Mouse (Mus musculus): ENCODE measurements around the gene Arhgef10l.
"Not testable (repeated sequence)": the region's sequence is repeated elsewhere in the genome, so short reads cannot be mapped to it uniquely, and the experiment has no call there.

The Arhgef10l gene

DNA sequence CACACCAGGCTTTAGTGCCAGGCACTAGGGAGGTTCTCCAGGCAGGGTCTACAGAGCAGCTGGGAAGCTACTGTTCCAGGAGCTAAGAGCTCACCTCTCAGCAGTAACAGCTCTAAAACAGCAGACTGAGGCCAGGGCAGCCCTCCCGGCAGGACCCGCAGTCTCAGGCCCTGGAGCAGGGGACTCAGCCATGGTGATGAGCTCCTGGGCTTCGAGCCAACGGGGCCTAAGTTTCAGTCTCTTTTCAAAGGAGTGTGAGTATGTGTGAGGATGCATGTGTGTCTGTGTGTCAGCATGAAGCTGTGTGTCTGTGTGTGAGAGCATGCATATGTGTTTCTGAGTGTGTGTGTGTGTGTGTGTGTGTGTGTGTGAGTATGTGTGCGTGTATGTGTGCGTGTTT is 60.6 kb downstream of the Arhgef10l start:
- DNase-seq = no peak

DNA sequence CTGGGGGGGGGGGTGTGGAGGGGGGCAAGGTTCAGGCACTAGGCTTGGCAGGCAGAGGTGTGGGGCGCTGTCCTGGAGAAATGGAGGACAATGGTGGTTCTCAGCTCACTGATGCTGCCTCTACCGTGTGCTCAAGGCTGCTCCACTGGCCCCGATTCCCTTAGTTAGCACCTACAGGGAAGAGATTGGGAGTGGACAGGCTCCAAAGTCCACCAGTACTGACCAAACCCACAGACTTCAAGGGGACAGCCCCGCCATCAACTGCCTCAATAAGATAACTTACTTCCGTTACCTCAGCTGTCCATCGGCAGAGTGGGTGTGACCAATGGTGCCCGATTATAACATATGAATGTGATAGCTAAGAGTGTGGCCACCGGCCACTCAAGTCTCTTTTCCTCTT is 61.3 kb downstream of the Arhgef10l start:
- no peak for DNase-seq

DNA sequence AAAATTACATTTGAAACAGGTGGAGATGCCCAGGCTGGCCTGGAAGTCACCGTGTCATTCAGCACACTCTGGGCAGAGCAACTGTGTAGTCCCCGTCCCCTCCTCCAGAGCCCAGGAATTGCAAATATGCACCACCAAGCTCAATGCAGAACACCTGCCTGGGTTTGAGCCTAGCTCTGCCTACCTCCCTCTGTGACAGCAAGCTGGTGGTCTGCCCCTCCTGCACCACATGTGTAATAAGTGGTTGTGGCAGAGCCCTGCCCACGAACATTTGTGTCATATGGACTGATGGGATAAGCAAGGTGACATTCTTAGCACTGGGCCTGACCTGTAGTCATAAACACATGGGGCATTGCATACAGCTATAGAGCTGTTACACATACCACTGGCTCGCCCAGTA is 63.8 kb downstream of the Arhgef10l start:
- peak; percentile 31 to 59 for DNase-seq

DNA sequence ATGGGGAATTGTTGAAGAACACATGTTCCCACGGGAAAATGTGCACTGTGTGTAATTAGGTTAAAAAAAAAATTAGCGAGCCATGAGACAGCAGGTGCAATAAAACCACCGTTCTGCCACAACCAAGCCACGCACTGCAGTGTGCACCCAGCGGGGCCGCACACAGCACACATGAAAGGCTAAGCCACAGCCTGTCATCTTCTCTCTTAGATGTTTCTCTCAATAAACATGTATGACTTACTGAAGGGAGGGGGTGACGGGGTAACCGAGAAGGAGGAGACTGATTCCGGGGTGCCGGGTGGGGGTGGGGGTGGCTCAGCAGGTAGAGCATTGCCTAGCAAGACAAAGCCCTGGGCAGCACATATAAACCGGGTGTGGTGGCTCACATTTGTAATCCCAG is 64.7 kb downstream of the Arhgef10l start:
- peak; percentile 67 to 80 for DNase-seq

DNA sequence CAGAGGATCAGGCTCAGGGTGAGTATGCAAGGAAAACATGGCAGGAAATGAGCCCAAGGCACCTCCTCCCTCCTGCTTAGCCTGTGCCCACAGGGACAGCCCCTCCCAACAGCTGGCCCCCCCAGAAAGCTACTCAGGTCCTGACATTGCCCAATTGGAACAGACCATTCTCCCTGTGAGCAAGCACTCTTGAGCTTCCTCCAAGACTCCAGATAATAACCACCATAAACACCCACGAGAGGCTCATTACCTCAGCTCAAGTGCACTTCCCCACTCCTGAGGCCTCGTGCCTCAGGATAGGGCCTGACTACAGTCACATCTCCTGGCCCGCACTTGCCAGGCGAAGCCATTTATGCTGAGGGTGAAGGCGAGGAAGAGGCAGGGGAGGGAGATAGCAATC is 67.0 kb downstream of the Arhgef10l start:
- no peak for DNase-seq

DNA sequence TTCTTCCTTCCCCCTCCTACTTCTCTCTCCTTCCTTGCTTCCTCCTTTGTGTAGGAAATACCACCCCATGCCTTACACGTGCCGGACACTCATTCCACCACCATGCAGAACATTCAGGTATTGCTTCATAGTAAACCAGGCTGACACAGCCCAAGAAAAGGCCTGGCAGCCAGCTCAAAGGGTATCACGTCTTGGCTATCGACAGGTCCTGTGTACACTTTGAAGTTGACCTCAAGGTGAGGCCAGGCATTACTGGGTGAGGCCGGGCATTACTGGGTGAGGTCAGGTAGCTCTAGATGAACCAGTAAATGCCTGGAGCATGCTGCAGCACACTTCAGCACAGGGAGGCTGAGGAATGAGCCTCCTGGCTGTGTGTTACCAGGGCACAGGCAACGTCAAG is 67.9 kb downstream of the Arhgef10l start:
- no peak for DNase-seq

DNA sequence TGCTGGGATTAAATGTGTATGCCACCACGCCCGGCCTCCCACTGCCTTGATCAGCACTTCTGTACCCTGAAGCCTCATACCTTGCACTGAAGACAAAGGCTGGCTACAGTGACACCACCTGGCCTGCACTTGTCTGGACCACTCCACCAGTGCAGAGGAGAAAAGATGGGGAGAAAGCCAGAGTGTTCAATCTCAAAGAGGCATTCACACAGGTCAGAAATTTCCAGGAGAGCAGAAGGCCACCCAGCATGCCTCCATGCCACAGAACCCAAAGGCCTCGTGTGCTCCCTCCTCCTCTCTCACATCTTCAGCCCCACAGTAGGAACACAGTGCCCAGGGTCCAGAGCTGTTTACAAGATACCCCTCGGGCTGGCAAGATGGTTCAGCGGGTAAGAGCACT is 68.4 kb downstream of the Arhgef10l start:
- DNase-seq = no peak

DNA sequence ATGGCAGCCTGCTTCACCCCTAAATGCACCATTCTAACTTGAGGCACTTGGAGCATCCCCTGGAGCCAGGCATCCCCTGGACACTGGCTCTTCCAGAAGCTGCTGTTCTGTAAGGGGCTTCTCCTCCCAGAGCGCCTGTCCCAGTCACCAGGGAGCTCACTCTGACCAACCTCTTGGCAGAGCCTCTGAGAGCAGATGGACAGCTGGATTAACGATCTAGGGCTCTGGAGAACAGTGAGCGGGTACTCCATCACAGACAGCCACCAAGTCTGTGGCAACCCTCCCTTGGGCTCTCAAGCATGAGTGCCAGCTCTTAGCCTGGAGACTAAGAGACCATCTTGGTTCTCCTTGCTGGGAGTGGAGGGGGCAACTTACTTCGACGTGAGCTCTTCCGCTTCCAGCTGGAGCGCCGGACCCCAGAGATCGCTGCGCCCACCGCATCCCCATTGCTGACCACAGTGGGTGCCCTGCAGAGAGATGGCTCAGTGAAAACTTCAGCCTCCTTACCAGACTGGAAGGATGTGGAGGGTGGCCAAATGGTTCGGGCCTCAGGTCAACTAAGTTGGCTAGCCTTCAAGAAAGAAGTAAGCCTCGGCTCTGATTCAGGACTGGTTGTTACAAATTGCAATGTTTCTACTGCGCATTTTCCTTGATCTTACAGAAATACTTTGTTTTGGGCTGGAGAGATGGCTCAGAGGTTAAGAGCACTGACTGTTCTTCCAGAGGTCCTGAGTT is 71.9 kb downstream of the Arhgef10l start:
- no peak for DNase-seq

DNA sequence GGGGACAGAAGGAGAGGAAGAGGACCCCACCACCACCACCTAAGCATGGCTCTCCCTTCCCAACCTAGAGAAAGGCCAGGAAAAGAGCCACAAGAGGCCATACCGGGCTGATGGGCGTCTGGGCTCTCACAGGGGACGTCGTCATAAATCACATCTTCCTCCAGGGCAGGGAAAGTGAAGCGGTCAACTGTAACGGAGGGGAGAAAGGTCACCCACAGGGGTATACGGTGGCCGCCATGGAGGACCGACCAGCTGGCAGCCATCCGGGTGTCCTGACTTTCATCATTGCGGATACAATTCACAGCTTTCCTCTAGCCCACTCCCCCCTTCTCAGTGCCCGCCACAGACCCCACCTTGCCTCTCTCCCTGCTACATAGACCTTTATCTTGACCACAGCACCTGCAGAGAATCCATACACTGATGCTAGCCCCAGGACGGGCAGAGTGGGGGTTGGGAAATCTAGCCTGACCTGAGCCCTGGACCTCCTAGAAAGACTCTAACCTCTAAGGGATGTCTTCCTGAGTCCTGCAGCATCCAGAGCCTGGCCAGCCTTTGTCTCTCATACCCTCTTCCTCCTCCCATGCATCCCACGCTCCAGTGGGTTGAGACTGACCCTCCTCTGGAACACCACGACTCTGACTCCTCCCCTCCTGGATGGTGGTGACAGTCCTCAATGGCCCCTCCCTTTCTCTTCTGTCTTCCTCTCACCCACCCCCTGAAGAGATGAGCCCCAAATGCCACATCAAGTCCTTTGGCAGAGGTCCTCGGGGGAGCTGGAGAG is 72.6 kb downstream of the Arhgef10l start:
- DNase-seq = no peak

DNA sequence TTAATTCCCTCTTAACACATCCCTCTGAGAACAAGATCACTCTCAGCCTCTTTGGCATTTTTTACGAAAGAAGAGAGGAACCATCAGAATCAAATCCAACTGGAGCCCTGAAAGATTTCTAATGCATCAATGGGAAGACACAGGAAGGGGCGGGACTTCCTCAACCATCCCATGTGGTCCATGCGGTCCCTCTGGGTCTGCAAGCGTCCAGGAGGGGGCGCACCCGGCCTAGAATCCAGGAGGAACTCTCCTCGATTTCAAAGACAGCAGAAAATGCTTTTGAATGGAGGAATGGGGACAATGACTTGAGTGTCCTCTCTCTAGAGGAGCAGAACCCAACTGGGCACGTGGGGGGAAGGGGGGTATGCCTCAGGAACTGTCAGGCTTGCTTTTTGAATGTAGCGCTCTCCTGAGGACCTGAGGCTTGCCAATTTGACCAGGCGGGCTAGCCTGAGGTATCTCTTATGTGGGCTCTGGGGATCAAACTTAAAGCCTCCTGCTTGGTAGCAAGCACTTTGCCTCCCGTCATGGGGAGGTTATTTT is 73.5 kb downstream of the Arhgef10l start:
- DNase-seq = peak; percentile 88 to 89

DNA sequence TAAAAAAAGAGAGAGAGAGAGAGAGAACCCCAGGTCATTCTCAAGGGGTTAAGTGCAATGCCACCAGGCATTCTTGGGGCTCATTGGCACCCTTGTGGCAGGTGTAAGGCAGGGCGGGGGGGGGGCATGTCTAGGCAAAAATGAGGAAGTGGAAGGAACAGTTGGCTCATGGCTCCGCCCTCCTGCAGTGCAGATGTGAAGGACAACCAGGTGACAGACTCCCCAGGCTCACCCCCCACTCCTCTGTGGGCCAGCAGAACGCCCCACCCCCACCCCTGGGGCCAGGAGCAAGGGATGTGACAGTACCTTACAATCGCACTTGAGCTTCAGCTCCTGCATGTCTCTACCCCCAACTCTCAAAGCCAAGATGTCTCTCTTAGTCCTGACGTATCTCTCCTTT is 79.3 kb downstream of the Arhgef10l start:
- peak; percentile 51 to 76 for DNase-seq

DNA sequence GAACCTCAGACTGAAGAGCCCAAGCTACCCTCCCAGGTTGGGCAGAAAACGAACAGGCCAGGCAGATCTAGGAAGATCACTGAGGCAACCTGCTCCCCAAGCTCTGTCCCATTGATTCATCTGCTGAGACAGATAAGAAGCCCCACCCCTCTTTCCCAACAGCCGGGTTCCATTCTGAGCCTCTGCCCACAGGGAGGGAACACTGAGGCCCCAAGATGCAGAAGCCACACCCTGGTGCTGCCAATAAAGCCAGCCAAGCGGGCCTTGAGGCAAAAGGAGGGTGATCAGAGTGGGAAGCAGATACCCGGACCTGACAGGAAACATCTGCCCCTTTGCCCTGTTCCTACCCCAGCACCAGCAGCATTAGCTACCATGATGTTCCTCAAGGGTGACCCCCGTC is 81.6 kb downstream of the Arhgef10l start:
- DNase-seq = no peak

DNA sequence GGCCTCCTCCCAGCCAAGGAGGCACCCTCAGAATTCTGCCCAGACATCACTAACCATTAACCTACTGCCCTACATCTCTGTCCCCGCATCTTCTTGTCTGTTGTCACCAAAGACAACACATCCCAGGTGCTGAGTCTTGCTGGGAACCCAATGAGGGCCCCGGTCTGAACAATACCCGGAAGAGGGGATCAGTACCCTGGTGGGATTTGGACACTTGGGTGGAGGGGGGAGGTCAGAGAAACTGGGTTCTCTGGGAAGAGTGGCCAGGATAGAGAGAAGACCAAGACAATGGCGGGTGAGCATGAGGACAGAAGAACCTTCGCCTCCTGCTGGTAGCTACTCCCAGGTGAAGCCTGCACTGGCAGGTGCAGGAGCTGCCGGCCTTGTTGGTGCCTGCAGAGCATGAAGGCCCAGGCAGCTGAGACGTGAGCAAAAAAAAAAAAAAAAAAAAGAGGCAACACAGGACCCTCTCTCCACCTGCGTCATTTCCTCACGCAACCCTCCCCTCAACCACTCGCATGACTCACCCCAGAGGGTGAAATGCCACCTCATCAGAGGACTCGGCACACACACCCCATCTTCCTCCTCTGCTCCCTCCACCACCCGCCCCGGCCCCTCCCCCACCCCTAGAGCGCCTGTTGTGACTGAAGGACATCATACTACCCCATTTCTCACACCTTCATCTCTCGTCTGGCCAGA is 83.3 kb downstream of the Arhgef10l start:
- DNase-seq = peak in 1 of 2 experiments; percentile 48

DNA sequence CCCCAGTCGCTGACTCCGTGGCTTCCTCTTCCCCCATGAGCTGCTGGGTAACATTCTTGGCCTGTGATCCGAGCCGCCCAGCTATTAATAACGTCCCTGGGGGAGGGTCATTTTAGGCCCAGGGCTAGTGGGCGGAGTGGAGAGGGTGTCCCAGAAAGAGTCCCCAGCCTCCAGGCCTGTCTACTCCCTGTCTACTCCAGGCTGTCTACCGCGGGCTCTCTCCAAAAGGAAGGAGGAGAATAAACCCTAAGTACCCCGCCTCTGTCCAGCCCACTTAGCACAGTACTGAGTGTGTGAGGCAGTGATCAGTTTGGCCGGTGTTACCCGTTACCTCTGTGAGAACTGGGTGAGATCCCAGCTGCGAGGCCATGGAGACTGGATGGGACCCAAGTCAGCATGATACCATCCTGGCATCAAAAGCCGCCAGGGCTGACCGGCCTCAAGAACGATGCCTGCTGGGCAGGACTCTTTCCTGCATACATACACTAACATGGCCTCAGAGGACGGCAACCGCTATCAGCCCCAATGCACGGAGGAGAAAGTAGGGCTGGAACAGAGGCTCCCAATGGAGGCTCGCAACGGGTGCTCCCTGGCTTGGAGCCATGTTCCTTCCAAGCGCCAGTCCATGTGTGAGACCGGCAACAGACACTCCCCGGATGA is 84.0 kb downstream of the Arhgef10l start:
- no peak for DNase-seq

DNA sequence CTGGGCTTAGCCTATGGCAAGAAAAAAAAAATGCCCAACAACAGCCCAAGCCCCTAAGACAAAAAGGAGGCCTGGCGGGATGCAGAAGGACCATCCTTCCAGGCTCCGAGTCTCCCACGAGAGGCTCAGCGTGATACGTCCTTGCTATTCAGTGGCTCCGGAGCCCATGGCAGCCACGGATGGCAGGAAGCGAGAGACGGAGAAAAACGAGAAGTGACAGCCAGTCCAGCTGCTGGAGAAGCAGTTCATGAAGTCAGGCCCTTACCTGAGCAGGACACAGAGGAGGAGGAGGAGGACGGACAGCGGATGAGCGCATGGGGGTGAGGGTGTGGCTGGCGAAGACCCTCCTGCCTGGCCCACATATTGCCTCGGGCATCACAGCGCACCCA is 84.5 kb downstream of the Arhgef10l start:
- no peak for DNase-seq

DNA sequence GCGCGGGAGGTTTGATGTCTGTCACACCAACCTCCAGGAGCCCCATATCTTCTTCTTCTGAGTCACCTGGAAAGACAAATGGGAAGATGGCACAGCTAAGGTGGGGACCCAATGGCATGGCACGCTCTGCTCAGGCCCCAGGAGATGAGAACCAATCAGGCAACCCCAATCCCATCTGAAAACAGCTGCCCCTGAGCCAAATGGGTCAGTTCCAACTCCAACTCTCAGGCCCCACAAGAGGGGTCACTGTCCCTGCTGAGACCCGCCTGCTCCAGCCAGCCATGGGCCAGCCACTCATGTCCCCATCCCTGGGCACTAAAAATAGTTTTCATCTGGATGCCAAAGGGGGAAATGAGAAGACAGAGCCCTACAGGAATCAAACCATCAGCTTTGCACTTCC is 84.9 kb downstream of the Arhgef10l start:
- DNase-seq = no peak

DNA sequence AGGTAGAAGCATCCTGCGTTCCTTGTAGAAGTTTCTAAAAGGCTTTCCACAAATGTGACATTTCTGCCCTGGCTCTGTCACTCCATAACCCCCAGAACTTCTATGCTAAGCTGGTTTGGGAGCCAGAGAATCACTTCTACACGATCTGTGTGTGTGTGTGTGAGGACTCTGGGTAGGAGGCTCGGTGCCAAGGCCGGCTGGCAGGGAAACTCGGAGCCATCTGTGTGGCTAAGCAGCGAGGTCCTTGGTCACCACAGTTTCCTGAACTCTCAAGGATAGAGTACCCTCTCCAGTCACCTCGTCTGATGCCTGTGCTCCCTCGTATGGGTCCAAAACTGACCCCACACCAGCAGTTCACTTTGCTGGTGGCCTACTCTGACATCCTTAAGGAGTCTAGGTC is 86.2 kb downstream of the Arhgef10l start:
- DNase-seq = no peak

DNA sequence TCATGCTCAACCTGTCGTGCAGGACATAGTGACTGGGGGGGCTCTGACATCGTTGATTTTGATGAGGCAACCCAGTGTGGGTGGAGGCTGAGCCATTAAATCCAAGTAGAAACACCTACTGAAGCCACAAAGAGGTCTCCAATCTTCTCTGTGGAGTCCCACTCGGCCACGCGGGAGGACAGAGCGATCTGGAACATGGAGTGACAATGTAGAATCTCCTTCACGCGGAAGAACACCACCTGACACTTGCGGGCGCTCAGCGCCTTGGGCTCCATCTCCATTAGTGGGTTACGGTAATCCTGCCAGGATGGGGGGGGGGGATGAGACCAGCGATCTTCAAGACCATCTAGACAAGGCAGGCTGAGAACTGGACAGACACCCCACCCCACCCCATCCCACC is 86.7 kb downstream of the Arhgef10l start:
- no peak for DNase-seq

DNA sequence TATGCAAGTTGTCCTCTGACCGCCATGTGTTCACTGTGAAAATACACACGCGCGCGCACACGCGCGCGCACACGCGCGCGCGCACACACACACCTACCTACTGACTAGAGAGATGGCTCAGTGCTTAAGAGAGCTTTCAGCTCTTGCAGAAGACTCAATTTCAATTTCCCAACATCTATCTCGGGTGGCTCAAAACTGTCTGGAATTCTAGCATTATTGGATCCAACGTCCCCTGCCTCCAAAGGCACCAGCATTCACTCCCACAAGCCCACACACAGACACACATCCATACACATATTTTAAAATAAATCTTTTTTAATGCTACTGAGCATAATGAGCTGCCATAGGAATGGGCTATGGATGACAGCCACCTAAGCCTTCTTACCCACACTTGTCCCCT is 89.2 kb downstream of the Arhgef10l start:
- no peak for DNase-seq

DNA sequence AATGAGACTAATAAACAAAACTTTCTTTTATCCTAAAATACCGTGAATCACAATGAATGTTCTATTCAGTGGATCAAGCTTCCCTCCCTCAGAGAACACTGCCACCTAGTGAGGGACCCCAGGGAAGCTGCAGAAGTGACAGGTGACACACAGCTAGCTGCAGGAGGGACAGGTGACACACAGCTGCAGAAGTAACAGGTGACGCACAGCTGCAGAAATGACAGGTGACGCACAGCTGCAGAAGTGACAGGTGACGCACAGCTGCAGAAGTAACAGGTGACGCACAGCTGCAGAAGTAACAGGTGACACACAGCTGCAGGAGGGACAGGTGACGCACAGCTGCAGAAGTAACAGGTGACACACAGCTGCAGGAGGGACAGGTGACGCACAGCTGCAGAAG is 90.9 kb downstream of the Arhgef10l start:
- not testable (repeated sequence) for DNase-seq

DNA sequence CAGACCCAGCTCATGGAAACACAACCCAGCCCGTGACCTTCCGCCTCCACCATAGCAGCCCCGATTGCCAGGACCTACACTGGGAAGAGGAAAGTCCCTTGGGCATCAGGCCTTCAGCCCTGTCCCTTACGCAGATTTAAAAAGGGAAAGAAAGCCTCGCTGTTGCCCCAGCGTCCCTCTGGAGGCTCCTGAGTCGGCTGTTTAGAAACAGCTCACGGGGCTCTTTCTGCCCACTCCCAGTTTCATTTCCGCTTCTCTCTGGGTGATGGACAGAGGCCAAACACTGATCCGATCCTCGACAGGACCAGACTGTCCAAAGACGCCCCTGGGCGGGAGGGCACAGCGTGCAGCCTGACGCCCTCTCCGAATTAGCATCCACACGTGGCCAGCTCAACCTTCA is 93.4 kb downstream of the Arhgef10l start:
- no peak for DNase-seq

DNA sequence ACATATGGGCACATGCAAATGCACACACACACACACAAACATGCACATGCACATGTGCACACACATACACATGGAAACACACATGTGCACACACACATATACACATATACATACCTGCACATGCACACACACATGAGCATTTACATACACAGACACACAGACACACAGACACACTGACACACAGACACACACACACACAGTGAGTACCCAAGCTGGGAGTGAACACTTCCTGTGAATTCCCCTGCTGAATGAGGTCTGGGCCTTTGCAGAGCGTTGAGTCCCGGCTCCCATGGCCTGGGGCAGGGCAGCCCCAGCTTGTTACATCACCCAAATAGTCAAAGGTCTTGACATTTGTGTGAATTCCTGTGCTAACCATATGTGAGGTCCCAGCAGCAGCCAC is 96.4 kb downstream of the Arhgef10l start:
- DNase-seq = no peak

DNA sequence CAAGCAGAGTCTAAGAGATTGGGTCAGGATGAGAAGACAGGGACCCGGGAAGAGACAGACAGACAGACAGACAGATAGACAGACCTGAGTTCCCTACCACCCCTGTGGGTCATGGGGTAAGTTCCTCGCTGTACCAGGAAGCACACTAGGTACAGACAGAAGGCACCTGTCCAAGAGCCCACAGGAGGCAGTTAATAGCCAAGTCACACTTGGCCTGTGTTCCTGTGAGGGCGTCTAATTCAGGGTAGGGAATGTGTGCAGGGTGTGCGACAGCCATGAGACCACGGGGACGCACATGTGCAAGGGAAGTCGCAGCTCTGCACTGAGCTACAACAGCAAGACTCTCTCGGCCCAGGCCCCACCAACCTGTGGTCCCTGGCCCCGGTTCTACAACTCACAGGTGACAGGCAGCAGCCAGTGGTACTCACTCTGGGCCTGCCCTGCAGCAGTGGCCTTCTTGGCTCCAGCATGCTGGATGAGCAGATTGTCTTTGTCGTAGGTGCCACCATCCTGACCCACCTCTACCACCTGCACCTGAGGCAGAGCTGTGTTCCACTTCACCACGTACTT is 97.8 kb downstream of the Arhgef10l start:
- no peak for DNase-seq
